Mouse (Mus musculus) left cerebral cortex, postnatal 10 days (tissue): ENCODE measurements around the gene Zfp148. TPM values are rescaled to one million over a fixed set of nuclear protein-coding genes. Genes with fewer than 3 reads are reported as not detected.

Experiments used
- total RNA-seq, 2 experiments: library from RNA; stranded (reverse); gene quantifications; 2 replicates each; pipeline ENCODE4 v1.2.3; 2021

Zfp148 gene
- total RNA-seq, 2 experiments from 2014 or later, result 86.2 to 99.7 TPM

Other genes with a start within 250 kb of the Zfp148 start
- 10 to 100 TPM; 20.7 TPM for gene Osbpl11, start 195.8 kb upstream of the Zfp148 start, total RNA-seq
- 10 to 100 TPM; 56.6 to 57.2 TPM for gene Snx4, start 129.4 kb upstream of the Zfp148 start, total RNA-seq
- 1 to 10 TPM; 1.1 to 1.4 TPM for gene Slc12a8, start 136.5 kb downstream of the Zfp148 start, total RNA-seq